Mouse (Mus musculus): ENCODE results near the gene Hectd1. TPM values are rescaled to one million over a fixed set of nuclear protein-coding genes. Genes with fewer than 3 reads are reported as not detected.

Gene Hectd1
- total and polyA plus RNA-seq, 3 experiments: 35.0 to 273 (median 249) TPM

- Histone ChIP-seq H3K36me3 (replicated peaks) (peaks cover 6% of the 10 kb centered on the region), H3K4me3 (ENCODE audit: low read depth, low read length) (peak overlapping the region; percentile 42; the same call in 1 of the 2 replicates), H3K27me3 (ENCODE audit: insufficient read depth, low read length) (no peaks in the 10 kb centered on the region), H3K9me3 (replicated peaks) (no peaks in the 10 kb centered on the region), H3K4me1 (ENCODE audit: insufficient read depth, low read depth, low read length) (peaks cover 89% of the 10 kb centered on the region)
- ATAC-seq (ENCODE audit: extremely low read depth, insufficient number of reproducible peaks, low FRiP score, poor library complexity, severe bottlenecking) (no peak), DNase-seq (ENCODE audit: low spot score) (no peak)
- TF ChIP-seq GATA1 (IDR thresholded peaks at IDR 0.05; ENCODE audit: borderline replicate concordance, low read length) (no peak), CTCF (IDR thresholded peaks at IDR 0.05; ENCODE audit: low read depth, low read length) (no peak), GATA2 (IDR thresholded peaks at IDR 0.05; ENCODE audit: borderline replicate concordance, low read depth, low read length) (no peak), TAL1 (conservative IDR thresholded peaks at IDR 0.05; ENCODE audit: low read depth, low read length) (no peak), POLR2AphosphoS5 (IDR thresholded peaks at IDR 0.05; ENCODE audit: insufficient replicate concordance, low read depth, low read length) (no peak)
These were observed 26.5 kb upstream of the Hectd1 start for GRCm38 (mm10) chr12:51855872-51856271.

DNA sequence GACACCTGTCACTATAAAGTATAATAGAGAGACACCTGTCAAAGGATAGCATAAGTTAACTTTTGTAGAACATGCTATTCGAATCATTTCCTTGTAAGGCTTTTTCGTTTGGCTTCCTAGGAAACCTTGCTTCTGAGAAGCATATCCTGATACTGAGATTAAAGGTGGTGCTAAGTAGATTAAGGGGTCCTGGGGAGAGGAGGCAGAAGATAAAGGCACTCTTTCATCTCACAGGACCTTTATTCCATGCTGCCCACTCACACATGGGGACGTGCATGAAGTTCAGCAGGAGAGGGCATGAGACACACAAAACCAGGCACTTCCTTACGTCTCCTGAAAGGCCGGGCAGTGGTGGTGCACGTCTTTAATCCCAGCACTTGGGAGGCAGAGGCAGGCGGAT, 26.1 kb upstream of the Hectd1 start:
- TF ChIP-seq TAL1 (conservative IDR thresholded peaks at IDR 0.05; ENCODE audit: low read depth, low read length) (peak; percentile 55), POLR2AphosphoS5 (IDR thresholded peaks at IDR 0.05; ENCODE audit: insufficient replicate concordance, low read depth, low read length) (no peak)
- Histone ChIP-seq H3K4me1 (ENCODE audit: insufficient read depth, low read depth, low read length) (peaks cover 86% of the 10 kb centered on the region), H3K4me3 (ENCODE audit: low read depth, low read length) (peak overlapping the region; percentile 31; the same call in 1 of the 2 replicates), H3K27me3 (ENCODE audit: insufficient read depth, low read length) (no peaks in the 10 kb centered on the region), H3K36me3 (replicated peaks) (peaks cover 6% of the 10 kb centered on the region), H3K9me3 (replicated peaks) (no peaks in the 10 kb centered on the region)
- DNase-seq (ENCODE audit: low spot score) (no peak), ATAC-seq (ENCODE audit: extremely low read depth, insufficient number of reproducible peaks, low FRiP score, poor library complexity, severe bottlenecking) (no peak)

GRCm38 (mm10) chr12:51851617-51852016, 22.3 kb upstream of the Hectd1 start:
- Histone ChIP-seq H3K4me3 (ENCODE audit: low read depth, low read length) (no peak overlapping the region; the same call in 1 of the 2 replicates), H3K9me3 (replicated peaks) (no peaks in the 10 kb centered on the region), H3K36me3 (replicated peaks) (peaks cover 13% of the 10 kb centered on the region), H3K4me1 (ENCODE audit: insufficient read depth, low read depth, low read length) (peaks cover 88% of the 10 kb centered on the region), H3K27me3 (ENCODE audit: insufficient read depth, low read length) (no peaks in the 10 kb centered on the region)
- ATAC-seq (ENCODE audit: extremely low read depth, insufficient number of reproducible peaks, low FRiP score, poor library complexity, severe bottlenecking) (peak; percentile 58), DNase-seq (ENCODE audit: low spot score) (no peak)
- TF ChIP-seq POLR2AphosphoS5 (IDR thresholded peaks at IDR 0.05; ENCODE audit: insufficient replicate concordance, low read depth, low read length): no peak
- TF ChIP-seq TAL1 (conservative IDR thresholded peaks at IDR 0.05; ENCODE audit: low read depth, low read length): peak; percentile 77

- 0 out of 2 replicates have a peak, but pooled peaks have one; percentile 2 for ATAC-seq (ENCODE audit: extremely low read depth, insufficient number of reproducible peaks, low FRiP score, poor library complexity, severe bottlenecking)
- H3K4me3 ChIP-seq (ENCODE audit: low read depth, low read length): peak overlapping the region; percentile 33; the same call in 1 of the 2 replicates
- TF ChIP-seq GATA2 (IDR thresholded peaks at IDR 0.05; ENCODE audit: borderline replicate concordance, low read depth, low read length) (no peak), GATA1 (IDR thresholded peaks at IDR 0.05; ENCODE audit: borderline replicate concordance, low read length) (no peak), TAL1 (conservative IDR thresholded peaks at IDR 0.05; ENCODE audit: low read depth, low read length) (no peak), CTCF (IDR thresholded peaks at IDR 0.05; ENCODE audit: low read depth, low read length) (no peak), POLR2AphosphoS5 (IDR thresholded peaks at IDR 0.05; ENCODE audit: insufficient replicate concordance, low read depth, low read length) (no peak)
These were observed 21.8 kb upstream of the Hectd1 start for GRCm38 (mm10) chr12:51851155-51851554.

DNA sequence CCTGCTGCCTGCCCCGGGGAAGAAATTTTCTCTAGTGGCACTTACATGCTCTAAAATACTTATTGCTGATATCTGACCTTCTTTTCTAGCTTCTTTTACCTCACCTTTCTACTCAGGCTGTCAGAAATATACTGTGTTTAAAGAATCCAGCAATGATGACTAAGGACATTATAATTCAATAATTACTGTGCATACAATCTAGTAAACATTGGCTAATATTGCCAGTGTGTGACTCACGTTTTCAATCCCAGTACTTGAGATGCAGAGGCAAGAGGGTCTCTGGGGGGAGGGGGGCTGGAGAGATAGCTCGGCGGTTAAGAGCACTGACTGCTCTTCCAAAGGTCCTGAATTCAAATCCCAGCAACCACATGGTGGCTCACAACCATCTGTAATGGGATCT, 21.0 kb upstream of the Hectd1 start:
- H3K36me3 ChIP-seq (replicated peaks): peaks cover 13% of the 10 kb centered on the region
- H3K4me1 ChIP-seq (ENCODE audit: insufficient read depth, low read depth, low read length): peaks cover 82% of the 10 kb centered on the region
- no peak for ATAC-seq (ENCODE audit: extremely low read depth, insufficient number of reproducible peaks, low FRiP score, poor library complexity, severe bottlenecking)

More at GRCm38 (mm10) chr12:51851155-51851554, 21.8 kb upstream of the Hectd1 start:
- Histone ChIP-seq H3K4me1 (ENCODE audit: insufficient read depth, low read depth, low read length) (peaks cover 86% of the 10 kb centered on the region), H3K27me3 (ENCODE audit: insufficient read depth, low read length) (no peaks in the 10 kb centered on the region), H3K9me3 (replicated peaks) (no peaks in the 10 kb centered on the region), H3K36me3 (replicated peaks) (peaks cover 13% of the 10 kb centered on the region)
- DNase-seq (ENCODE audit: low spot score): no peak

GRCm38 (mm10) chr12:51849902-51850301, 20.6 kb upstream of the Hectd1 start:
- TF ChIP-seq POLR2AphosphoS5 (IDR thresholded peaks at IDR 0.05; ENCODE audit: insufficient replicate concordance, low read depth, low read length) (no peak), TAL1 (conservative IDR thresholded peaks at IDR 0.05; ENCODE audit: low read depth, low read length) (peak; percentile 86)
- peak; percentile 81 for ATAC-seq (ENCODE audit: extremely low read depth, insufficient number of reproducible peaks, low FRiP score, poor library complexity, severe bottlenecking)
- DNase-seq (ENCODE audit: low spot score): peak; percentile 70
- peaks cover 13% of the 10 kb centered on the region for H3K36me3 ChIP-seq (replicated peaks)
- no peaks in the 10 kb centered on the region for H3K27me3 ChIP-seq (ENCODE audit: insufficient read depth, low read length)
- peaks cover 83% of the 10 kb centered on the region for H3K4me1 ChIP-seq (ENCODE audit: insufficient read depth, low read depth, low read length)
- H3K4me3 ChIP-seq (ENCODE audit: low read depth, low read length): peak overlapping the region; percentile 0; the same call in 1 of the 2 replicates
- no peaks in the 10 kb centered on the region for H3K9me3 ChIP-seq (replicated peaks)

More for the DNA sequence above, 21.0 kb upstream of the Hectd1 start:
- Histone ChIP-seq H3K4me3 (ENCODE audit: low read depth, low read length) (no peak overlapping the region; the same call in 1 of the 2 replicates), H3K27me3 (ENCODE audit: insufficient read depth, low read length) (no peaks in the 10 kb centered on the region), H3K9me3 (replicated peaks) (no peaks in the 10 kb centered on the region)
- TF ChIP-seq GATA2 (IDR thresholded peaks at IDR 0.05; ENCODE audit: borderline replicate concordance, low read depth, low read length) (no peak), CTCF (IDR thresholded peaks at IDR 0.05; ENCODE audit: low read depth, low read length) (no peak), POLR2AphosphoS5 (IDR thresholded peaks at IDR 0.05; ENCODE audit: insufficient replicate concordance, low read depth, low read length) (no peak), TAL1 (conservative IDR thresholded peaks at IDR 0.05; ENCODE audit: low read depth, low read length) (no peak), GATA1 (IDR thresholded peaks at IDR 0.05; ENCODE audit: borderline replicate concordance, low read length) (no peak)
- no peak for DNase-seq (ENCODE audit: low spot score)

Measured in G1E (cell line).